Mouse (Mus musculus): ENCODE results near the gene Gabarapl1. TPM values are rescaled to one million over a fixed set of nuclear protein-coding genes. Genes with fewer than 3 reads are reported as not detected.

Gene Gabarapl1
- polyA plus RNA-seq, 1 experiment from 2014 or later, result 271 TPM

GRCm38 (mm10) chr6:129512868-129513267, 20.1 kb upstream of the Gabarapl1 start:
- Histone ChIP-seq H3K4me3 (ENCODE audit: low read length) (no peak overlapping the region), H3K27me3 (replicated peaks; ENCODE audit: control insufficient read depth, insufficient read depth, low read length) (no peaks in the 10 kb centered on the region), H3K27ac (ENCODE audit: low read depth, low read length) (no peak overlapping the region), H3K9ac (ENCODE audit: low read depth, low read length) (no peak overlapping the region), H3K9me3 (ENCODE audit: control insufficient read depth, low read length) (no peaks in the 10 kb centered on the region), H3K36me3 (ENCODE audit: control insufficient read depth, insufficient read depth, low read length) (no peaks in the 10 kb centered on the region), H3K4me1 (ENCODE audit: control insufficient read depth, insufficient read depth, low read depth, low read length) (no peaks in the 10 kb centered on the region), H3K4me2 (ENCODE audit: low read length) (no peak overlapping the region)
- no peak for ATAC-seq
- WGBS, result 83% methylated on average over 8 of the region's 8 CpGs

GRCm38 (mm10) chr6:129513409-129513808, 19.6 kb upstream of the Gabarapl1 start:
- Histone ChIP-seq H3K9me3 (ENCODE audit: control insufficient read depth, low read length) (no peaks in the 10 kb centered on the region), H3K4me3 (ENCODE audit: low read length) (no peak overlapping the region), H3K27ac (ENCODE audit: low read depth, low read length) (no peak overlapping the region), H3K4me2 (ENCODE audit: low read length) (no peak overlapping the region), H3K27me3 (replicated peaks; ENCODE audit: control insufficient read depth, insufficient read depth, low read length) (no peaks in the 10 kb centered on the region), H3K36me3 (ENCODE audit: control insufficient read depth, insufficient read depth, low read length) (no peaks in the 10 kb centered on the region), H3K4me1 (ENCODE audit: control insufficient read depth, insufficient read depth, low read depth, low read length) (no peaks in the 10 kb centered on the region), H3K9ac (ENCODE audit: low read depth, low read length) (no peak overlapping the region)
- no peak for ATAC-seq
- WGBS, result 72% methylated on average over 1 of the region's 1 CpGs

- no peaks in the 10 kb centered on the region for H3K36me3 ChIP-seq (ENCODE audit: control insufficient read depth, insufficient read depth, low read length)
- H3K27me3 ChIP-seq (replicated peaks; ENCODE audit: control insufficient read depth, insufficient read depth, low read length), result no peaks in the 10 kb centered on the region
- H3K4me3 ChIP-seq (ENCODE audit: low read length), result no peak overlapping the region
- no peaks in the 10 kb centered on the region for H3K4me1 ChIP-seq (ENCODE audit: control insufficient read depth, insufficient read depth, low read depth, low read length)
- WGBS, result 78% methylated on average over 2 of the region's 2 CpGs
- no peaks in the 10 kb centered on the region for H3K9me3 ChIP-seq (ENCODE audit: control insufficient read depth, low read length)
- H3K9ac ChIP-seq (ENCODE audit: low read depth, low read length), result no peak overlapping the region
- no peak overlapping the region for H3K27ac ChIP-seq (ENCODE audit: low read depth, low read length)
- ATAC-seq, result no peak
- no peak overlapping the region for H3K4me2 ChIP-seq (ENCODE audit: low read length)
Observed at GRCm38 (mm10) chr6:129514376-129514775, 18.6 kb upstream of the Gabarapl1 start.

GRCm38 (mm10) chr6:129515068-129515467, 17.9 kb upstream of the Gabarapl1 start:
- no peak overlapping the region for H3K4me3 ChIP-seq (ENCODE audit: low read length)
- no peak for ATAC-seq

GRCm38 (mm10) chr6:129516388-129516787, 16.6 kb upstream of the Gabarapl1 start:
- Histone ChIP-seq H3K4me2 (ENCODE audit: low read length) (no peak overlapping the region), H3K9me3 (ENCODE audit: control insufficient read depth, low read length) (no peaks in the 10 kb centered on the region), H3K27me3 (replicated peaks; ENCODE audit: control insufficient read depth, insufficient read depth, low read length) (no peaks in the 10 kb centered on the region), H3K36me3 (ENCODE audit: control insufficient read depth, insufficient read depth, low read length) (no peaks in the 10 kb centered on the region), H3K4me3 (ENCODE audit: low read length) (no peak overlapping the region), H3K27ac (ENCODE audit: low read depth, low read length) (no peak overlapping the region), H3K4me1 (ENCODE audit: control insufficient read depth, insufficient read depth, low read depth, low read length) (no peaks in the 10 kb centered on the region), H3K9ac (ENCODE audit: low read depth, low read length) (no peak overlapping the region)
- WGBS, result 90% methylated on average over 10 of the region's 10 CpGs
- ATAC-seq, result no peak

More at GRCm38 (mm10) chr6:129515068-129515467, 17.9 kb upstream of the Gabarapl1 start:
- Histone ChIP-seq H3K27ac (ENCODE audit: low read depth, low read length) (no peak overlapping the region), H3K9ac (ENCODE audit: low read depth, low read length) (no peak overlapping the region), H3K4me2 (ENCODE audit: low read length) (no peak overlapping the region), H3K36me3 (ENCODE audit: control insufficient read depth, insufficient read depth, low read length) (no peaks in the 10 kb centered on the region), H3K27me3 (replicated peaks; ENCODE audit: control insufficient read depth, insufficient read depth, low read length) (no peaks in the 10 kb centered on the region), H3K9me3 (ENCODE audit: control insufficient read depth, low read length) (no peaks in the 10 kb centered on the region), H3K4me1 (ENCODE audit: control insufficient read depth, insufficient read depth, low read depth, low read length) (no peaks in the 10 kb centered on the region)
- WGBS, result 95% methylated on average over 3 of the region's 3 CpGs

GRCm38 (mm10) chr6:129517752-129518408, 15.1 kb upstream of the Gabarapl1 start:
- peak; percentile 93 for ATAC-seq
- no peak overlapping the region for H3K9ac ChIP-seq (ENCODE audit: low read depth, low read length)
- H3K4me1 ChIP-seq (ENCODE audit: control insufficient read depth, insufficient read depth, low read depth, low read length), result no peaks in the 10 kb centered on the region
- no peaks in the 10 kb centered on the region for H3K27me3 ChIP-seq (replicated peaks; ENCODE audit: control insufficient read depth, insufficient read depth, low read length)
- WGBS, result 50% methylated on average over 2 of the region's 2 CpGs
- H3K27ac ChIP-seq (ENCODE audit: low read depth, low read length), result no peak overlapping the region
- H3K4me3 ChIP-seq (ENCODE audit: low read length), result no peak overlapping the region
- H3K4me2 ChIP-seq (ENCODE audit: low read length), result no peak overlapping the region
- H3K9me3 ChIP-seq (ENCODE audit: control insufficient read depth, low read length), result no peaks in the 10 kb centered on the region
- H3K36me3 ChIP-seq (ENCODE audit: control insufficient read depth, insufficient read depth, low read length), result no peaks in the 10 kb centered on the region

GRCm38 (mm10) chr6:129526069-129526468, 6.9 kb upstream of the Gabarapl1 start:
- no peak overlapping the region for H3K27ac ChIP-seq (ENCODE audit: low read depth, low read length)
- H3K4me2 ChIP-seq (ENCODE audit: low read length), result no peak overlapping the region
- ATAC-seq, result no peak
- no peaks in the 10 kb centered on the region for H3K4me1 ChIP-seq (ENCODE audit: control insufficient read depth, insufficient read depth, low read depth, low read length)
- H3K4me3 ChIP-seq (ENCODE audit: low read length), result no peak overlapping the region
- H3K9ac ChIP-seq (ENCODE audit: low read depth, low read length), result no peak overlapping the region
- no peaks in the 10 kb centered on the region for H3K27me3 ChIP-seq (replicated peaks; ENCODE audit: control insufficient read depth, insufficient read depth, low read length)
- no peaks in the 10 kb centered on the region for H3K36me3 ChIP-seq (ENCODE audit: control insufficient read depth, insufficient read depth, low read length)
- H3K9me3 ChIP-seq (ENCODE audit: control insufficient read depth, low read length), result no peaks in the 10 kb centered on the region

GRCm38 (mm10) chr6:129527416-129527815, 5.5 kb upstream of the Gabarapl1 start:
- no peaks in the 10 kb centered on the region for H3K27me3 ChIP-seq (replicated peaks; ENCODE audit: control insufficient read depth, insufficient read depth, low read length)
- WGBS, result 85% methylated on average over 2 of the region's 2 CpGs
- ATAC-seq, result no peak
- H3K4me2 ChIP-seq (ENCODE audit: low read length), result no peak overlapping the region
- no peak overlapping the region for H3K4me3 ChIP-seq (ENCODE audit: low read length)
- no peak overlapping the region for H3K9ac ChIP-seq (ENCODE audit: low read depth, low read length)
- no peaks in the 10 kb centered on the region for H3K9me3 ChIP-seq (ENCODE audit: control insufficient read depth, low read length)
- H3K27ac ChIP-seq (ENCODE audit: low read depth, low read length), result no peak overlapping the region
- no peaks in the 10 kb centered on the region for H3K36me3 ChIP-seq (ENCODE audit: control insufficient read depth, insufficient read depth, low read length)
- H3K4me1 ChIP-seq (ENCODE audit: control insufficient read depth, insufficient read depth, low read depth, low read length), result no peaks in the 10 kb centered on the region

- Histone ChIP-seq H3K27me3 (replicated peaks; ENCODE audit: control insufficient read depth, insufficient read depth, low read length) (no peaks in the 10 kb centered on the region), H3K4me3 (ENCODE audit: low read length) (no peak overlapping the region), H3K9me3 (ENCODE audit: control insufficient read depth, low read length) (no peaks in the 10 kb centered on the region), H3K4me1 (ENCODE audit: control insufficient read depth, insufficient read depth, low read depth, low read length) (no peaks in the 10 kb centered on the region; the same call in 1 of the 2 replicates), H3K4me2 (ENCODE audit: low read length) (no peak overlapping the region), H3K36me3 (ENCODE audit: control insufficient read depth, insufficient read depth, low read length) (no peaks in the 10 kb centered on the region), H3K9ac (ENCODE audit: low read depth, low read length) (no peak overlapping the region), H3K27ac (ENCODE audit: low read depth, low read length) (no peak overlapping the region)
- WGBS, result 84% methylated on average over 1 of the region's 1 CpGs
- ATAC-seq, result no peak
Observed at GRCm38 (mm10) chr6:129529605-129530004, 3.4 kb upstream of the Gabarapl1 start.

- Histone ChIP-seq H3K27me3 (replicated peaks; ENCODE audit: control insufficient read depth, insufficient read depth, low read length) (no peaks in the 10 kb centered on the region), H3K4me3 (ENCODE audit: low read length) (no peak overlapping the region), H3K27ac (ENCODE audit: low read depth, low read length) (no peak overlapping the region), H3K9ac (ENCODE audit: low read depth, low read length) (no peak overlapping the region), H3K9me3 (ENCODE audit: control insufficient read depth, low read length) (no peaks in the 10 kb centered on the region), H3K4me2 (ENCODE audit: low read length) (no peak overlapping the region), H3K4me1 (ENCODE audit: control insufficient read depth, insufficient read depth, low read depth, low read length) (peaks cover 5% of the 10 kb centered on the region), H3K36me3 (ENCODE audit: control insufficient read depth, insufficient read depth, low read length) (no peaks in the 10 kb centered on the region)
- no peak for ATAC-seq
Observed at GRCm38 (mm10) chr6:129530261-129530660, 2.7 kb upstream of the Gabarapl1 start.
